Mouse (Mus musculus) kidney, adult 2 months (tissue): ENCODE results near the gene Hspb9. TPM values are rescaled to one million over a fixed set of nuclear protein-coding genes. Genes with fewer than 3 reads are reported as not detected.

ENCODE experiments used
- DNase-seq: peaks from one replicate; pipeline ENCODE4 v3.0.0; 2021
- H3K27ac ChIP-seq: fragments of 200-500 bp; 2 replicates; pipeline ENCODE4 v1.5.1; 2012; ENCODE audit warnings: low read depth, low read length, control low read depth, inconsistent platforms; ENCODE audit not compliant: insufficient read depth
- H3K27me3 ChIP-seq: fragments of 200-500 bp; replicated peaks from 2 replicates; pipeline ENCODE4 v1.6.1; 2012; ENCODE audit warnings: mild to moderate bottlenecking, moderate library complexity, low read length, inconsistent platforms; ENCODE audit not compliant: control insufficient read depth, insufficient read depth
- H3K36me3 ChIP-seq: fragments of 200-500 bp; 2 replicates; pipeline ENCODE4 v1.6.1; 2012; ENCODE audit warnings: mild to moderate bottlenecking, moderate library complexity, low read length, inconsistent platforms; ENCODE audit not compliant: control insufficient read depth, insufficient read depth
- H3K4me1 ChIP-seq: fragments of 200-500 bp; 2 replicates; pipeline ENCODE4 v1.6.1; 2011; ENCODE audit warnings: low read length; ENCODE audit not compliant: control insufficient read depth, insufficient read depth
- H3K4me3 ChIP-seq: fragments of 200-500 bp; 2 replicates; pipeline ENCODE4 v1.5.1; 2011; ENCODE audit warnings: mild to moderate bottlenecking, low read depth, low read length, control low read depth; ENCODE audit not compliant: insufficient read depth
- CTCF ChIP-seq: fragments of 200-500 bp; conservative IDR thresholded peaks from 2 replicates; pipeline ENCODE4 v1.5.1; 2011; ENCODE audit warnings: low read depth, mild to moderate bottlenecking, control low read depth, low read length, moderate library complexity, mixed read lengths; ENCODE audit not compliant: insufficient read depth, insufficient read length
- POLR2A ChIP-seq: fragments of 200-500 bp; IDR thresholded peaks from one replicate; pipeline ENCODE4 v1.6.1; 2011; ENCODE audit warnings: low read depth, low read length, control low read depth
- WGBS: fragments of 180-500 bp; shearing (Covaris S2); methylation state at CpG from one replicate; pipeline ENCODE4 v1.1.7; 2018; 5-methylcytosine and 5-hydroxymethylcytosine counted together
- polyA plus RNA-seq: library from polyadenylated mRNA; depleted of rRNA; stranded (reverse); fragments of >200 nt; gene quantifications from 2 replicates; pipeline ENCODE4 v1.2.3, GENCODE M21; 2012

Gene Hspb9
- polyA plus RNA-seq, 1 experiment: 0.48 TPM

DNA sequence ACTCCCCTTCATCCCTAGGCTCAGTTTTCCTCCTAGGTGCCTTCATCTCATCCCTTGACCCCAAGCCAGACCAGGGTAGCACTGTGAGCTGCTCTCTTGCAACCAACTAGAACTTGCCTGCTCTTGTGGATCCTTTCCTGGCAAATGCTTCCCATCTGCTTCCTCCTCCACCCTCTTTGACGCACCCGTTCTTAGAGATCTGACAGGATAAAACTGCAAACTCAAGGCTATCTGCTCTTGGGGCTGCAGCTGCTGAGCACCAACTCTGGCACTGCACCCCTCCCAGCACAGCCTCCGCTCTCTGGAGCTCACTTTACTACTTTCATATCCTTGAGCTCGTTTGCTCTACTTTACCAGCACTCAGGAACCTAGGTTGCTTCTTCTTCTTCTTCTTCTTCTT lies 35.0 kb downstream of the Hspb9 start:
- no peaks in the 10 kb centered on the region for H3K4me1 ChIP-seq
- no peak for DNase-seq
- no peak overlapping the region for H3K4me3 ChIP-seq
- no peaks in the 10 kb centered on the region for H3K27me3 ChIP-seq
- H3K36me3 ChIP-seq: no peaks in the 10 kb centered on the region
- 76% methylated on average over 4 of the region's 4 CpGs for WGBS
- TF ChIP-seq POLR2A (no peak), CTCF (no peak)
- H3K27ac ChIP-seq: no peak overlapping the region

DNA sequence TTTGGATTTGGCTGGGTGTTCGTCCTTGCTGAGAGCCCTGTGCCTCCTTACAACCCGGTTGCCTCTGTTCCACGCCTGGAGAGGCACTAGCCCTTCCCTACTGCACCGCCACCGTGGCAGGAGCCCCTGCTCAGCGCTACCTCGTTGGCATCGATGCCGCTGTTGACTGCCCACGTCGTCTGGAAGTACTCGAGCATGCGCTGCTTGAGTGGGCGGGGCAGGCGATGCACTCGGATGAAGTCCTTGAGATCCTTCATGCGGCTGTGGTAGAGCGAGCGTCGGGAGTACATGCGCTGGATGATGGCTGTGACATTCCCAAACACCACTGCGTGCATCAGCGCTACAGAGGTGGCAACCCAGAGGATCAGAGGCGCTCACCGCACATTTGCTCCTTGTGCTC lies 35.8 kb downstream of the Hspb9 start:
- TF ChIP-seq CTCF (no peak), POLR2A (no peak)
- Histone ChIP-seq H3K27ac (no peak overlapping the region), H3K27me3 (no peaks in the 10 kb centered on the region), H3K4me3 (no peak overlapping the region), H3K4me1 (no peaks in the 10 kb centered on the region), H3K36me3 (no peaks in the 10 kb centered on the region)
- WGBS: 33% methylated on average over 25 of the region's 25 CpGs
- no peak for DNase-seq

DNA sequence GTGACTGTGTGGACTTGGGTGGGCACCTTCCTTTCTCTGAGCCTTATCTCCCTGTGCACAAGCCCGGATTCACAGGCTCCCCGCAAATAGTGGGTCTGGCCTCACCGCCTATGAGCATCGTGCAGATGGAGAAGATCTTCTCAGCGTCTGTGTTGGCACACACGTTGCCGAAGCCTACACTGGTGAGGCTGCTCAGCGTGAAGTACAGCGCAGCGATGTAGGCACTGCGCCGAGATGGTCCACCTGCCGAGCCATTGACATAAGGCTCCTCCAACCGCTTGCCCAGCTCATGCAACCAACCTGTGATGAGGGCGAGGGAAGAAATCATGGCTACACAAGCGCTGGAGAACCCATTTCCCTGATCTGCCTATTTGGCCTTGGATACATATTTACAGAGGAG lies 36.5 kb downstream of the Hspb9 start:
- no peaks in the 10 kb centered on the region for H3K4me1 ChIP-seq
- 89% methylated on average over 16 of the region's 16 CpGs for WGBS
- no peak overlapping the region for H3K4me3 ChIP-seq
- no peak for DNase-seq
- H3K27me3 ChIP-seq: no peaks in the 10 kb centered on the region
- H3K27ac ChIP-seq: no peak overlapping the region
- no peaks in the 10 kb centered on the region for H3K36me3 ChIP-seq
- TF ChIP-seq CTCF: no peak
- TF ChIP-seq POLR2A: no peak

DNA sequence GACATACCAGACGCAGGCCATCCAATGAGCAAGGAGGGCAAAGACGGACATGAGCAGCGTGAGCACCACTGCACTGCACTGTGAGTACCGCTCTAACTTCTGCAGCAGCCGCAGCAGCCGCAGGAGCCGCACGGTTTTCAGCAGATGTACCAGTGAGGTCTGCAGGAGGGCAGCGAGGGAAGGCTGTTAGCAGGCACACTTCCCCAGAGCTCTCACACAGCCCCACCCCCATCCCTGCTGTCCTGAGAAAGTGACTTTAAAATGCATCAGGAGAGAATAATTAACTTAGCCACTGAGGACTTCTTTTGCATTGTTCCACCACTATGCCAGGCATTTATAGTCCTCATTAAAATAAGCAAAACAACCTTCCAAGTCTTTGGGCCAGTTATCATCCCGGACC lies 38.6 kb downstream of the Hspb9 start:
- 42% methylated on average over 10 of the region's 10 CpGs for WGBS
- no peaks in the 10 kb centered on the region for H3K36me3 ChIP-seq
- no peak for DNase-seq
- no peaks in the 10 kb centered on the region for H3K4me1 ChIP-seq
- no peak for TF ChIP-seq POLR2A
- no peak for TF ChIP-seq CTCF
- no peak overlapping the region for H3K27ac ChIP-seq
- H3K27me3 ChIP-seq: no peaks in the 10 kb centered on the region
- H3K4me3 ChIP-seq: no peak overlapping the region

DNA sequence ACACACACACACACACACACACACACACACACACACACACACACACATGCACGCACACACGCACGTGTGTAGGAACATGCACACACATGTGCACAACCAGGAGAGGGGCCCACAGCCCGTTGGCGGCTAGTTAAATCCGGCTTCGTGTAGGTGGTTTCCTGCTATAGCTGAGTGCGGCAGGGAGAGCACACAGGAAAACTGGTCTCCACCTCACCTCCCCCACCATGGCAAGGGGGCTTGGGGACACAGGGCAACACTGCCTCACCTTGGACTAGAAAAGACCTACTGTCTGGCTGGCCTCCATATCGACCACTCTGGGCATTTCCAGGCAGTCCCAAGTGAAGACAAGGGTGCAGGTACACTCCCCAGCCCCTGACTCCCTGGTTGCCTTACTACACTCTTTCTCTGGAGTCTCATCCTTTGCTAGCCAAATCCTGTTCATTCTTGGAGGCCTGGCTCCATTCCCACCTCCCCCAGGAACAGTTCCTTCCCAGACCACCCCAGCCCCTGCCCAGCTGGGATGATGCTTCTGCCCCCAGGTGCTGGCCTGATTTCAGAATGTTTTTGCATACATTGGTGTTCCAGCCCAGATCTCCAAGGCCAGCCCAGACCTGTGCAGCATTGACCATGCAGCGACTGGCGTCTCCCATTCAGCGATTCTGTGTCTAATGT lies 40.5 kb downstream of the Hspb9 start:
- WGBS: 82% methylated on average over 12 of the region's 12 CpGs
- Histone ChIP-seq H3K4me1 (no peaks in the 10 kb centered on the region), H3K27me3 (no peaks in the 10 kb centered on the region), H3K27ac (no peak overlapping the region), H3K36me3 (no peaks in the 10 kb centered on the region), H3K4me3 (no peak overlapping the region)
- TF ChIP-seq POLR2A: no peak
- no peak for TF ChIP-seq CTCF
- no peak for DNase-seq

GRCm38 (mm10) chr11:100754693-100755057 lies 41.0 kb downstream of the Hspb9 start:
- DNase-seq: no peak
- H3K36me3 ChIP-seq: no peaks in the 10 kb centered on the region
- H3K4me3 ChIP-seq: no peak overlapping the region
- no peak overlapping the region for H3K27ac ChIP-seq
- H3K4me1 ChIP-seq: no peaks in the 10 kb centered on the region
- TF ChIP-seq CTCF (no peak), POLR2A (no peak)
- WGBS: 92% methylated on average over 3 of the region's 3 CpGs
- no peaks in the 10 kb centered on the region for H3K27me3 ChIP-seq

GRCm38 (mm10) chr11:100756476-100756875 lies 42.8 kb downstream of the Hspb9 start:
- Histone ChIP-seq H3K27me3 (no peaks in the 10 kb centered on the region), H3K4me1 (no peaks in the 10 kb centered on the region), H3K4me3 (no peak overlapping the region), H3K36me3 (no peaks in the 10 kb centered on the region), H3K27ac (no peak overlapping the region)
- TF ChIP-seq CTCF (no peak), POLR2A (no peak)
- no peak for DNase-seq
- WGBS: 73% methylated on average over 6 of the region's 6 CpGs

- H3K36me3 ChIP-seq: no peaks in the 10 kb centered on the region
- H3K4me3 ChIP-seq: no peak overlapping the region
- no peaks in the 10 kb centered on the region for H3K4me1 ChIP-seq
- H3K27me3 ChIP-seq: no peaks in the 10 kb centered on the region
- no peak for DNase-seq
- no peak for TF ChIP-seq CTCF
- TF ChIP-seq POLR2A: no peak
- WGBS: 82% methylated on average over 12 of the region's 12 CpGs
- H3K27ac ChIP-seq: no peak overlapping the region
Measured at GRCm38 (mm10) chr11:100757566-100757965, 43.9 kb downstream of the Hspb9 start.
